Mouse (Mus musculus): ENCODE data around the gene Smarcc1.

- TF ChIP-seq POLR2A (IDR thresholded peaks at IDR 0.05; ENCODE audit: insufficient read depth, low read depth, low read length) (peak; percentile 62), CTCF (IDR thresholded peaks at IDR 0.05; ENCODE audit: insufficient read depth, low read depth, low read length) (no peak)
These were observed 127.5 kb downstream of the Smarcc1 start for GRCm38 (mm10) chr9:110244889-110245589.

Data from olfactory bulb, adult 2 months (tissue).